Mouse (Mus musculus) testis, adult 2 months (tissue): Measurements from ENCODE around the gene Lingo1. TPM values are rescaled to one million over a fixed set of nuclear protein-coding genes. Genes with fewer than 3 reads are reported as not detected.

Experiments
- H3K27ac ChIP-seq: fragments of 200-500 bp; 2 replicates; pipeline ENCODE4 v1.5.1; 2012; ENCODE audit warnings: low read depth, low read length; ENCODE audit not compliant: control insufficient read depth, insufficient read depth
- H3K27me3 ChIP-seq: fragments of 200-500 bp; 2 replicates; pipeline ENCODE4 v1.6.1; 2012; ENCODE audit warnings: mild to moderate bottlenecking, low read length, moderate library complexity; ENCODE audit not compliant: control insufficient read depth, insufficient read depth
- H3K36me3 ChIP-seq: fragments of 200-500 bp; 2 replicates; pipeline ENCODE4 v1.6.1; 2012; ENCODE audit warnings: mild to moderate bottlenecking, low read length; ENCODE audit not compliant: control insufficient read depth, insufficient read depth
- H3K4me1 ChIP-seq: fragments of 200-500 bp; 2 replicates; pipeline ENCODE4 v1.6.1; 2012; ENCODE audit warnings: low read length; ENCODE audit not compliant: control insufficient read depth, insufficient read depth
- H3K4me3 ChIP-seq: fragments of 200-500 bp; 2 replicates; pipeline ENCODE4 v1.5.1; 2012; ENCODE audit warnings: low read depth, mild to moderate bottlenecking, low read length, moderate library complexity, mixed read lengths; ENCODE audit not compliant: control insufficient read depth
- CTCF ChIP-seq: fragments of 200-500 bp; IDR thresholded peaks from 2 replicates; pipeline ENCODE4 v1.5.1; 2012; ENCODE audit warnings: low read depth, mild to moderate bottlenecking, inconsistent platforms, low read length, moderate library complexity; ENCODE audit not compliant: control insufficient read depth, insufficient read depth, insufficient replicate concordance
- POLR2A ChIP-seq: fragments of 200-500 bp; IDR thresholded peaks from 2 replicates; pipeline ENCODE4 v1.6.1; 2012; ENCODE audit warnings: low read depth, mild to moderate bottlenecking, inconsistent platforms, low read length, moderate library complexity; ENCODE audit not compliant: control insufficient read depth
- polyA plus RNA-seq: library from polyadenylated mRNA; depleted of rRNA; stranded (reverse); fragments of >200 nt; gene quantifications from 2 replicates; pipeline ENCODE4 v1.2.3, GENCODE M21; 2012

The Lingo1 gene
- polyA plus RNA-seq, 1 experiment, result 6.8 TPM

DNA sequence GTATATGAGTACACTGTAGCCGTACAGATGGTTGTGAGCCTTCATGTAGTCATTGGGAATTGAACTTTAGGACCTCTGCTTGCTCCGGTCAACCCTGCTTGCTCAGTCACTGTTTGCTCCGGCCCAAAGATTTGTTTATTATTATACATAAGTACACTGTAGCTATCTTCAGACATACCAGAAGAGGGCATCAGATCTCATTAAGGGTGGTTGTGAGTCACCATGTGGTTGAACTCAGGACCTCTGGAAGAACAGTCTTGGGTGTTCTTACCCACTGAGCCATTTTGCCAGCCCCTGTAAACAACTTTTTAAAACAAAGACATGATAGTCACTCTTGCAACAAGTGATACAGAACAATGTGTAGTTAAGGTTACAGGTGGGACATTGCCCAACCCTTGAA, 35.6 kb upstream of the Lingo1 start:
- no peaks in the 10 kb centered on the region for H3K27me3 ChIP-seq
- H3K27ac ChIP-seq, result no peak overlapping the region
- no peak for TF ChIP-seq CTCF
- TF ChIP-seq POLR2A, result no peak
- no peaks in the 10 kb centered on the region for H3K4me1 ChIP-seq
- H3K36me3 ChIP-seq, result no peaks in the 10 kb centered on the region
- H3K4me3 ChIP-seq, result no peak overlapping the region

DNA sequence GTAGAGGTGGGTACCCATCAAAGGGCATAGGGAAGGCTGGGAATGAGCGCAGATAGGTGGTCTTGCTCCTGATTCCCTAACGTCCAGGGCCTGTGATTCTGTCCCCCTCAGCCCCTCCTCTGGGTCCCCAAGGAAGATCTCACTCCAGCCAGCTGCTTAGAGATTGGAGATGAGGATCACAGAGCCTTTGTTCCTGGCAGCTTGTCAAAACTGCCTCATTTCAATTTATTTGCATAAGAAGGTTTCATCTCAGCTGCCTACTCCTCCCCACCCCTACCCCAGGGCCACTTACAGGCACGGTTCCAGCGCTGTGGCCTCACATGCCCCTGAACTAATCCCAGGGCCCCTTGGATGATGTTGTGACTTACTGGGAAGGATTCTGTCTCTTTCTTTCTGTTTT, 33.9 kb upstream of the Lingo1 start:
- Histone ChIP-seq H3K27me3 (no peaks in the 10 kb centered on the region), H3K4me3 (no peak overlapping the region), H3K36me3 (no peaks in the 10 kb centered on the region), H3K27ac (no peak overlapping the region), H3K4me1 (peaks cover 2% of the 10 kb centered on the region; the same call in 1 of the 2 replicates)
- no peak for TF ChIP-seq POLR2A
- TF ChIP-seq CTCF, result no peak

DNA sequence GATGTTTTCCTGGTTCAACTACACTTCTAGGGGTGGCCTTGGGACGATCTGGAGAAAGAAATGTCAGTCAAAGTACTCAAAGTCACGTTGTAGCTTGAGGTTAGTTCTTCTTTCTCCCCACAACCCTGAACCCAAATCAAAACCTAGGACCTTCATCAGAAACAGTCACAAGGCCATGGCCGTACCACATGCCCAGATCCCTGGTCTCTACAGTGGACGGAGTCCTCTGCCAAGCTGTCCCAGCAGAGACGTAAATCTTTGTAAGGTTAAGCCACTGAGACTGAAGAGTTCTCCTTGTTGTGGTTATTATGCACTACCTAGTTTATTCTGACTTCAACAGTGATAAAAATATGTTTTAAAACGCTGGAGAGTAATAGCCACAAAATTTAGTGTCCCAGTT, 32.6 kb upstream of the Lingo1 start:
- peaks cover 2% of the 10 kb centered on the region; the same call in 1 of the 2 replicates for H3K4me1 ChIP-seq
- H3K27ac ChIP-seq, result no peak overlapping the region
- H3K36me3 ChIP-seq, result no peaks in the 10 kb centered on the region
- TF ChIP-seq CTCF, result no peak
- TF ChIP-seq POLR2A, result no peak
- no peak overlapping the region for H3K4me3 ChIP-seq
- H3K27me3 ChIP-seq, result no peaks in the 10 kb centered on the region

DNA sequence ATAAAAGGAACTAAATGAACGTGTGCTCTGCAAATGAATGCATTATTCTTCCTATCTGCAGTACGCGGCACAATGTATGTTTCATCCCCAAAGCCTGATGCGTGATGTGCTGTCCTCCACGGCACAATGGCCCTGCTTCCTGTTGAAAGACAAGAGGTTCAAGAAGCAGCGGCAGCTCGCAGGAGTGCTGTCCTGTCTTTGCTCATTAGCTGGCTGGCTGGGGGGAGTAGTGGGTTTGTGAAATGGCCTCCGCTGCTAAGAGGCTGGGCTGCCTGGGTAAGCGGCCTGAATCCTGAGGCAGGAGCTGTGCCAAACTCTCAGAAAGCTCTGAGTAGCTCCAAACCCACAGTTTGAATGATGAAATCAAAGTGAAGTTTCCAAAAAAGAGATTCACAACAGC, 31.9 kb upstream of the Lingo1 start:
- Histone ChIP-seq H3K27ac (no peak overlapping the region), H3K36me3 (no peaks in the 10 kb centered on the region), H3K4me3 (no peak overlapping the region), H3K4me1 (peaks cover 2% of the 10 kb centered on the region; the same call in 1 of the 2 replicates), H3K27me3 (no peaks in the 10 kb centered on the region)
- no peak for TF ChIP-seq POLR2A
- TF ChIP-seq CTCF, result no peak

DNA sequence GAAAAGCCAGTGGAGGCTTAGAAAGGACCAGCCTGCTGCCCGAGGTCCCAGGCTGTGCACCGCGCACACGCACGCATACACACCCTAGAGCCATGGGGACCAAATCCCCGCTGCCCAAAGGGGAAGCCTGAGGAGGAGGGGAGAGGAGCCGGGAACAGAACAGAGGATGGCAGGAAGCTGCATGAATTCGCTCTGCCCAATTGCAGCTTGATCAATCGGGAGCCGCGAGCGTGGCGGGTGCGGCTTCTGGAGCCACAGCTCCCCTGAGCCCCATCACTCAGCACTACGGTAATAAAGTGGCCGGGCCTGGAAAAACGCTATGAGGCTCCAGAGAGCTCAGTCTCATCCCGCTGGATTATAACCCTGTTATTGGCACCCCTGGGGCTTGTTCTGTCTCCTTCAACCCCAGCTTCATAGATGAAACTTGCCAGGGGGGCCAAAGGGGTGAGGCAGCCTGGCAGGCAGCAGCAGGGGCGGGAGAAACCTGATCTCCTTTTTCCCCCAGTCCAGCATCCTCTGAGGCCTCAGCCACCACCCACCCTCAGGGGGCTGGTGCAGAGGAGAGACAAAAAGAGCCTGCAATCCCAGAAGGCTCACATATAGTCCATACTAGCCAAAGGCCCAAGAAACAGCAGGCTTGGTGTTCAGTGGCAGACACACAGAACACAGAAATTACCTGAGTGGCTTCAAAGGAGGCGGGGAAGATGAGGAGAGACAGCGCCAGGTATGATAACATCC, 29.4 kb upstream of the Lingo1 start:
- Histone ChIP-seq H3K36me3 (no peaks in the 10 kb centered on the region), H3K27ac (no peak overlapping the region), H3K4me1 (peaks cover 2% of the 10 kb centered on the region; the same call in 1 of the 2 replicates), H3K4me3 (no peak overlapping the region), H3K27me3 (no peaks in the 10 kb centered on the region)
- TF ChIP-seq CTCF, result no peak
- TF ChIP-seq POLR2A, result no peak

DNA sequence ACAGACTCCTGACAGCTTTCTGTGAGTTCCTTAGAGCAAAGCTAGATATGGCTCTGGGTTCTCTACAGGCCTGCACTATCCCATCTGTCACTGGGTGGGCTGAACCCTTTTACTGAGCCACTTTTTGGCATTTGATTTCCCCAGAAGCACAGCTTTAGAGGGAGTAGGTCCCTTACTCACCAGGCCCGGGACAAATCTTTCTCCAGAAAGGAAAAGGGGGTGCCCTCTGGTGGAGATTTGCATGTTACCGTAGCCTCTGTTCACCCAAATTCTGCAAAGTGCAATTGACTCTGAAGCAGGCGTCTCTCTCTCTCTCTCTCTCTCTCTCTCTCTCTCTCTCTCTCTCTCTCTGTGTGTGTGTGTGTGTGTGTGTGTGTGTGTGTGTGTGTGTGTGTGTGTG, 28.6 kb upstream of the Lingo1 start:
- H3K4me3 ChIP-seq, result no peak overlapping the region
- no peaks in the 10 kb centered on the region for H3K27me3 ChIP-seq
- TF ChIP-seq CTCF, result no peak
- TF ChIP-seq POLR2A, result no peak

DNA sequence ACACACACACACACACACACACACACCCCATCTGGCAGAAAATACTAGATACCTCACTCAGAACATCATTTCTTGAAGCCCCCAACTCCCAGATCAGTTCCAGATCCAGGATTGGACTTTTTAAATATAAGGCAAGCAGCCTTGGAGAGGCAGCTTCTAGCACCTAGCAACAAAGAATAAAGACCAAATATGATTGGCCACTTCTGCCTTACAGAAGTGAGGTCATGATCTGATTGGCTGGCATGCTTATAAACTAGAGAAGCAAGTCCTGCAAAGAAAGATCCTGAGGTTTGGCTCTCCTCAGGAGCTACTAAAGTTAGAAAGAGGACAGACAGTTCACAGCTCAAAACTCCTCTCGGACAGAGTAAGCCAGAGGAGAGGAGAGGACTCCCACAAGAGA, 14.6 kb upstream of the Lingo1 start:
- Histone ChIP-seq H3K27me3 (no peaks in the 10 kb centered on the region), H3K36me3 (no peaks in the 10 kb centered on the region), H3K4me3 (no peak overlapping the region), H3K4me1 (no peaks in the 10 kb centered on the region), H3K27ac (no peak overlapping the region)
- TF ChIP-seq CTCF, result no peak
- TF ChIP-seq POLR2A, result no peak

More for the DNA sequence above, 28.6 kb upstream of the Lingo1 start:
- Histone ChIP-seq H3K36me3 (no peaks in the 10 kb centered on the region), H3K27ac (no peak overlapping the region), H3K4me1 (peaks cover 2% of the 10 kb centered on the region; the same call in 1 of the 2 replicates)
